Mouse (Mus musculus) liver, adult 2 months (tissue): ENCODE results near the gene Psma5. TPM values are rescaled to one million over a fixed set of nuclear protein-coding genes. Genes with fewer than 3 reads are reported as not detected.

Experiments
- DNase-seq: peaks from one replicate; pipeline ENCODE4 v3.0.0-alpha.2; 2011; ENCODE audit warnings: low read depth, low spot score; ENCODE audit errors: extremely low read depth
- H3K27ac ChIP-seq: fragments of 200-500 bp; replicated peaks from 2 replicates; pipeline ENCODE4 v1.5.1; 2012; ENCODE audit warnings: low read depth, mild to moderate bottlenecking, control low read depth, inconsistent platforms, low read length; ENCODE audit not compliant: insufficient read depth
- H3K27me3 ChIP-seq: fragments of 200-500 bp; 2 replicates; pipeline ENCODE4 v1.6.1; 2012; ENCODE audit warnings: mild to moderate bottlenecking, moderate library complexity, low read length, inconsistent platforms; ENCODE audit not compliant: control insufficient read depth, insufficient read depth
- H3K36me3 ChIP-seq: fragments of 200-500 bp; 2 replicates; pipeline ENCODE4 v1.6.1; 2012; ENCODE audit warnings: low read length, inconsistent platforms; ENCODE audit not compliant: control insufficient read depth, insufficient read depth
- H3K4me1 ChIP-seq: fragments of 200-500 bp; 2 replicates; pipeline ENCODE4 v1.6.1; 2011; ENCODE audit warnings: low read length; ENCODE audit not compliant: control insufficient read depth, insufficient read depth
- H3K4me3 ChIP-seq: fragments of 200-500 bp; 2 replicates; pipeline ENCODE4 v1.5.1; 2011; ENCODE audit warnings: low read depth, mild to moderate bottlenecking, control low read depth, low read length, moderate library complexity; ENCODE audit not compliant: insufficient read depth
- H3K79me2 ChIP-seq: fragments of 200-500 bp; 2 replicates; pipeline ENCODE4 v1.6.1; 2012; ENCODE audit warnings: inconsistent platforms, mild to moderate bottlenecking, low read length, moderate library complexity; ENCODE audit not compliant: control insufficient read depth, insufficient read depth
- H3K9ac ChIP-seq: fragments of 200-500 bp; 2 replicates; pipeline ENCODE4 v1.6.1; 2012; ENCODE audit warnings: low read depth, mild to moderate bottlenecking, control low read depth, inconsistent platforms, low read length
- CTCF ChIP-seq: fragments of 200-500 bp; IDR thresholded peaks from 2 replicates; pipeline ENCODE4 v1.5.1; 2011; ENCODE audit warnings: low read depth, low read length, control low read depth
- POLR2A ChIP-seq: fragments of 200-500 bp; IDR thresholded peaks from 2 replicates; pipeline ENCODE4 v1.6.1; 2011; ENCODE audit warnings: low read length, control low read depth; ENCODE audit not compliant: insufficient read depth; ENCODE audit errors: extremely low read depth
- WGBS: fragments of 180-500 bp; shearing (Covaris S2); methylation state at CpG from one replicate; pipeline ENCODE4 v1.1.7; 2018; 5-methylcytosine and 5-hydroxymethylcytosine counted together
- polyA plus RNA-seq: library from polyadenylated mRNA; depleted of rRNA; stranded (reverse); fragments of >200 nt; gene quantifications from 2 replicates; pipeline ENCODE4 v1.2.3, GENCODE M21; 2012
- total RNA-seq: library from RNA; depleted of rRNA; stranded (reverse); fragments of >200 nt; gene quantifications from 2 replicates; pipeline ENCODE4 v1.2.3, GENCODE M21; 2014

The Psma5 gene
- total and polyA plus RNA-seq, 2 experiments, result 40.5 to 86.7 TPM

DNA sequence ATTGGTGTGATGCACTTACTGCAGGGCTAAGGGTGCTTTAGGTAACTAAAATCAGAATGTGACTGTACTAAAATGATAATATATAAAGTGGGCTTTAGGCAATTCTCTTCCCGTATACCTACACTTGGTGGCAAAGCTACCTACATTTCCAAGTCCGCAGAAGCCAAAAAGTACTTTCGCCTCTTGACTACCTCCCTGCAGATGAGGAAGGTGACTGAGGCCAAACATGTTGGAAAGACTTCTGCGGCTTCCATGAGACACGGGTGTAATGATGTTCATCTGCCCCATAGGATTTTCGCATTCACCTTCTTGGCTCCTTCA lies 26.5 kb downstream of the Psma5 start:
- 16% methylated on average over 6 of the region's 6 CpGs for WGBS
- Histone ChIP-seq H3K4me1 (peaks cover 9% of the 10 kb centered on the region), H3K4me3 (peak overlapping the region; percentile 80; the same call in 1 of the 2 replicates), H3K27me3 (no peaks in the 10 kb centered on the region), H3K36me3 (peaks cover 5% of the 10 kb centered on the region; the same call in 1 of the 2 replicates), H3K27ac (no peak overlapping the region), H3K9ac (peak overlapping the region; percentile 87; the same call in 1 of the 2 replicates), H3K79me2 (peaks cover 4% of the 10 kb centered on the region; the same call in 1 of the 2 replicates)
- no peak for DNase-seq
- TF ChIP-seq POLR2A (no peak), CTCF (no peak)

DNA sequence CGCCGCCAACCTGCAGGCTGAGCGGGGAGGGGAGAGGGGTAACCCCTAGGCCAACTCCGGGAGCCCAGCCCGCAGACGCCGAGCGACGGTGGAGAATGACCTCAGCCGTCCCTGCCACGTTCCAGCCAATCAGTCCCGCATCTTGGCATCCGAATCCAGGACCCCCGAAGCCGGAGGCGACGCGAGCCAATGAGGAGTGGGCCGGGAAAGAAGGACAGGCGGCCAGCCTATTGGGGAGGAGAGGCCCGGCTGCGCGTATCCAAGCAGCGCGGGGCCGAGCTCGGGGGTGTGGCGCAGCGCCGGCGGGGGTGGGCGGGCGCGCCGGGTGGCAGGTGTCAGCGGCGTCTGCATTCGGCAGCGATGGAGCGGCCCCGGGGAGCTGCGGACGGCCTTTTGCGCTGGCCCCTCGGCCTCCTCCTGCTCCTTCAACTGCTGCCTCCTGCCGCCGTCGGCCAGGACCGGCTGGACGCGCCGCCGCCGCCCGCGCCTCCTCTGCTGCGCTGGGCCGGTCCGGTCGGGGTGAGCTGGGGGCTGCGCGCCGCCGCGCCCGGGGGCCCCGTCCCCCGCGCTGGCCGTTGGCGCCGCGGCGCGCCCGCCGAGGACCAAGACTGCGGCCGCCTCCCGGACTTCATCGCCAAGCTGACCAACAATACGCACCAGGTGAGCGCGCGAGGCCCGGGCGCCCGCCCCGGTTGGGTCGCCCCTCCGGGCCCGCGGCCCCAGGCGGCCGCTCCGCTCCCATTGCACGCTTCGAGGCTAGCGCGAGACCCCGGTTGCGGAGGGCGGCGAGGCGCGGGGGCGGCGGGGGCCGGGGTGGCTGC lies 27.3 kb downstream of the Psma5 start, which contains the start of gene Sort1:
TSS of gene Sort1 (plus strand) at position 302 of the 821 bp plus-strand sequence.
- Histone ChIP-seq H3K27me3 (no peaks in the 10 kb centered on the region), H3K79me2 (peaks cover 8% of the 10 kb centered on the region; the same call in 1 of the 2 replicates), H3K4me3 (peak within 1 kb of the TSS; percentile 80), H3K4me1 (peaks cover 17% of the 10 kb centered on the region), H3K36me3 (peaks cover 2% of the 10 kb centered on the region; the same call in 1 of the 2 replicates), H3K27ac (no peak within 1 kb of the TSS), H3K9ac (peak within 1 kb of the TSS; percentile 87)
- WGBS, result under 1% methylated on average over 106 of the region's 109 CpGs
- no peak for TF ChIP-seq CTCF
- no peak for DNase-seq

DNA sequence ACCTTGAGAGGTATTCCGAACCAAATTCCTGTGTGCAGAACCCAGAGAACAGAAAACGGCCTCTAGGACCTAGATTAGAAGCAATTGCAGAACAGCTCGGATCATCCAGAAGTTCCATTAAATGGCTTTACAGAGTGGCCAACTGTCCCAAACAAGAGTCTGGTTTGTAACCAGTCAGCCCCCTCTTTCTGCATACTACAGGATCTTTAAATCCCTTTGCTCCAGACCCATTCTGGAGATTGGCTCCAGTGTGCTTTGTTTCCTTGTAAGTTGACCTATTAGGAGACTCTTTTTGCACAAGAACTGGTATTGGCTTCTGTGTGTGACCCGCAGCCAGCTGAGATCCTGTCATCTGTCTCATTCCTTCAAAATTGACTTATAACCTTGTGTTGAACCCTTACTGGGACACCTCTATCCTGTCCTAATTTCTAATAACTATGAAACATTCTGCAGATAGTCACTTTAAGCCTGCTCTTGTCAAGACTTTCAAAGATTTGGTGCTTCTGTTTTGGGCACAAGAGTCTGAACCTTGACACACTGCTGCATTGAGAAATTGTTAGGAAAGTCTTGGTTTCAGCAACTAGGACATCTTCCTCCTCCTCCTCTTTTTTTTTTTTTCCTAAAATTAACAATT lies 28.5 kb downstream of the Psma5 start:
- Histone ChIP-seq H3K79me2 (peaks cover 8% of the 10 kb centered on the region; the same call in 1 of the 2 replicates), H3K9ac (no peak overlapping the region), H3K4me1 (peaks cover 21% of the 10 kb centered on the region), H3K36me3 (no peaks in the 10 kb centered on the region), H3K27me3 (no peaks in the 10 kb centered on the region), H3K27ac (no peak overlapping the region), H3K4me3 (no peak overlapping the region)
- TF ChIP-seq CTCF, result no peak
- WGBS, result 27% methylated on average over 4 of the region's 4 CpGs
- no peak for DNase-seq

DNA sequence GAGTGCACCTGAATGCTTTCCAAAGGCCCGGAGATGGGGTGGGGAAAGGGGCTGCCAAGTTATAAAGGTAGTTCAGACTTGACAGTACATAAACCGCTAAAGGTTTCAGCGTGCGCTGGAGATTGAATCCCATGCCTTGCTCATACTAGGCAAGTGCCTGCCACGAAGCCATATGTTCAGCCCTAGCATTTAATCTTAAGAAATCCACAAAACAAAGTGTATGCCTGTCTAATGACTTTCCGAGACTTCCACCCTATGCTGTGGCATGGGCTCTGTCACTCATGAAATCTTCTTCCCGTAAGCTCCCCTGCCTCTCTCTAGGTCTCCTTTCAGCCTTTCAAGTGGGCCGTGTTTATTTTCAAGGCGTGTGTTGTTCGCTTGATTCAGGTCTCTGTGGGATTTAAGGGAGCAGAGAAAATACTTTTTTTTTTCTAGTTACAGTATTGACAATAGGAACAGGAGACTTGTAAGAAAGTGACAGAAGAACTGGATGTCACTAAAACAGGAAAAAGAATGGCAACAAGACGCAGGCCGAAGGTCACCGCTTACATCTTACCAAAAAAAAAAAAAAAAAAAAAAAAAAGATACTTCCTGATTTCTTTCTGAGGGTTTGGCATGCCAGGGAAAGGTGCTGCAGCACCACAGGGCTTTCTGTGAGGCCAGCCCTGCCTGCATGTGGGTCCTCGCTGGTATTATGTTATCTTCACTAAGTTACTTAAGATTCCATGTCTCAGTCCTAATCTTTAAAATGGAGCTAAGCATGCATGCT lies 30.1 kb downstream of the Psma5 start:
- no peaks in the 10 kb centered on the region for H3K36me3 ChIP-seq
- TF ChIP-seq POLR2A (no peak), CTCF (no peak)
- H3K4me1 ChIP-seq, result peaks cover 21% of the 10 kb centered on the region
- WGBS, result 59% methylated on average over 14 of the region's 14 CpGs
- H3K4me3 ChIP-seq, result no peak overlapping the region
- no peak for DNase-seq
- H3K27me3 ChIP-seq, result no peaks in the 10 kb centered on the region
- no peak overlapping the region for H3K9ac ChIP-seq
- H3K27ac ChIP-seq, result peak overlapping the region; percentile 18
- H3K79me2 ChIP-seq, result peaks cover 16% of the 10 kb centered on the region; the same call in 1 of the 2 replicates

DNA sequence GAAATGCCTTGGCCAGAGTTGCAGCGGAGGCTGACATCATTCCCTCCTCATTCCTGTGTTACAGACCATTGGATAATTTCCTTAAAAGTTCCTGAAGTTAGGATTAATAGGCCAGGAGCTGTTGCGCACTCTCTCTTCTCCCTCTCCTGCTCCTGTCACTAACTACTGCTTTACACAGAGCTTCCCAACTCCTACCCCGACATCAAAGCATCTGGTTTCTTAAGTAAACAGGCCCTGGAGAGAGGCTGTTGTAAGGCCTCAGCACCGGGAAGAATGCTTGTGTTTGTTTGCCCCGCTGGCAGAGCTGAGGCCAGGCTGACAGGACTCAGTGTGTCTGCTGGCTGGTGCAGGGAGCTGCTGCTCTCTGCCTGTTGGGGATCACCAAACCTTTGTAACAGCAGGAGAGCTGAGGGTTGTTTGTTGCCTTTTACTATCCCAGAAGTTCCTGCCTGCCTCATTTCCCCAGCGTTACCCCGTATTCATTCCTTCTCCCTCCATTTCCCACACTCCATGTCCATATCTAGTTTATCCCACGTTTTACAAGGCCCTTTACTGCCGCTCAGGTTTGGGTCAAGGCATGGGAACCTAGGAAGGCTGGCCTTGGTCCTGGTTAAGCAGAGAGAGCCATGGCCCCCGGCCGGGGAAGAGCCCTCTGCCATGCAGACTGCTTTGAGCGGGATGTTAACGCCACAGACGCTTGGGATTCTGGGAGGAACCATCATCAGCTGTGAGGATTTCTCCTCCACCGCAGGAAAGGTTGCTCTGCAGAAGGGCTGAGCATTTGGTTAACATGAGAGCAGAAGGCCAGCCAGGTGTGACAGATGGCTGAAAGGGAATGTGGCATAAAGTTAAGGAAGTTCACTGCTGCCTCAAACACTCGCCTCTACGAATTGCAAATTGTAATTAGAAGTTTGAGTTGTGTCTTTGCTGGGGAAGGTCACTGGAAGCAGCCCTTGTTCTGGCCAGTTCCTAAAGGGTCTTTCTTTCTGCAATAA lies 31.4 kb downstream of the Psma5 start:
- no peaks in the 10 kb centered on the region for H3K36me3 ChIP-seq
- H3K9ac ChIP-seq, result no peak overlapping the region
- no peaks in the 10 kb centered on the region for H3K27me3 ChIP-seq
- peak overlapping the region; percentile 74 for H3K27ac ChIP-seq
- H3K79me2 ChIP-seq, result peaks cover 19% of the 10 kb centered on the region; the same call in 1 of the 2 replicates
- TF ChIP-seq CTCF (0 out of 2 replicates have a peak, but pooled peaks have one; percentile 6), POLR2A (no peak)
- no peak overlapping the region for H3K4me3 ChIP-seq
- peaks cover 21% of the 10 kb centered on the region for H3K4me1 ChIP-seq
- DNase-seq, result peak; percentile 83
- 47% methylated on average over 17 of the region's 17 CpGs for WGBS
